Mouse (Mus musculus) hindbrain, embryonic 16.5 days (tissue): ENCODE data around the gene Ly6g6e. TPM values are rescaled to one million over a fixed set of nuclear protein-coding genes. Genes with fewer than 3 reads are reported as not detected.
"Not testable (repeated sequence)": the region's sequence is repeated elsewhere in the genome, so short reads cannot be mapped to it uniquely, and the experiment has no call there.

Source experiments
- ATAC-seq: fragments of 200-750 bp; cut with Nextera tagmentation; 2 replicates; pipeline ENCODE4 v1.8.0; 2017; ENCODE audit warnings: moderate TSS enrichment, moderate library complexity
- H3K27ac ChIP-seq: fragments of 300-500 bp; sonication (generic); 2 replicates; pipeline ENCODE4 v1.5.1; 2014; ENCODE audit warnings: low read depth, mild to moderate bottlenecking, control low read depth, low read length, moderate library complexity
- H3K27me3 ChIP-seq: fragments of 300-500 bp; sonication (generic); replicated peaks from 2 replicates; pipeline ENCODE4 v1.6.1; 2014; ENCODE audit warnings: low read length; ENCODE audit not compliant: control insufficient read depth, insufficient read depth
- H3K36me3 ChIP-seq: fragments of 300-500 bp; sonication (generic); 2 replicates; pipeline ENCODE4 v1.6.1; 2014; ENCODE audit warnings: mild to moderate bottlenecking, low read length, moderate library complexity, mixed read lengths; ENCODE audit not compliant: control insufficient read depth, insufficient read depth
- H3K4me1 ChIP-seq: fragments of 300-500 bp; sonication (generic); 2 replicates; pipeline ENCODE4 v1.6.1; 2014; ENCODE audit warnings: low read depth, low read length; ENCODE audit not compliant: control insufficient read depth, insufficient read depth
- H3K4me2 ChIP-seq: fragments of 300-500 bp; sonication (generic); 2 replicates; pipeline ENCODE4 v1.6.1; 2014; ENCODE audit warnings: mild to moderate bottlenecking, low read length, control low read depth, moderate library complexity
- H3K4me3 ChIP-seq: fragments of 300-500 bp; sonication (generic); 2 replicates; pipeline ENCODE4 v1.5.1; 2014; ENCODE audit warnings: mild to moderate bottlenecking, low read length, control low read depth, moderate library complexity
- H3K9ac ChIP-seq: fragments of 300-500 bp; sonication (generic); 2 replicates; pipeline ENCODE4 v1.6.1; 2014; ENCODE audit warnings: low read depth, mild to moderate bottlenecking, control low read depth, low read length, moderate library complexity
- H3K9me3 ChIP-seq: fragments of 300-500 bp; sonication (generic); 2 replicates; pipeline ENCODE4 v1.6.1; 2014; ENCODE audit warnings: mild to moderate bottlenecking, low read length, moderate library complexity; ENCODE audit not compliant: control insufficient read depth
- WGBS: fragments of 180-500 bp; shearing (Covaris S2); extraction: QIAGEN DNeasy Blood & Tissue Kit; methylation state at CpG from one replicate; pipeline ENCODE4 v1.1.7; 2014; 5-methylcytosine and 5-hydroxymethylcytosine counted together
- polyA plus RNA-seq: library from polyadenylated mRNA; unstranded; fragments of >200 nt; fragmentation: Nextera tagmentation; extraction: Ambion mirVana; gene quantifications from 2 replicates; pipeline ENCODE4 v1.2.1, GENCODE M21; 2015

The Ly6g6e gene
- polyA plus RNA-seq, 1 experiment from 2014 or later = 0.16 TPM

DNA sequence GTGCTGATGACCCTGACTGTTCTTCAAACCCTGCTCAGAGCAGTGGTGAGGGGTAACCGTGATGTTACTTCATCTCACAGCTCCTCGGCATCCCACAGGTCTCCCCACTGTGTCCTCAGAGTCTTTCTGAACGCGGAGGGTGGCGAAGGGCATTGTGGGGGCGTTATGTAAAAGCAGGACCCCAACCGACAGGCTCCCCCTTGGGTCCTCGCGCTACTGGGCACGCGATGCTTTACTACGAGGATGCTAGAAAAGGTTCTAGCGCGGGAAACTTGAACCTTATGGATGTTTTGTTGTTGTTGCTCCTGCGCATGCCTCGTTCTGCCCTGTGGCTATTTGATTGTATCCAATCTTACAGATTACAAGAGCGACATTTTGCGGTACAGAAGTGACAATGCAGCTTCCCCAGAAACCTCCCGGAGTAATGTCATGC is 45.2 kb downstream of the Ly6g6e start, which contains the start of gene Csnk2b:
TSS of gene Csnk2b (minus strand) at position 183 of the 433 bp plus-strand sequence.
- peak within 1 kb of the TSS; percentile 96 for H3K4me2 ChIP-seq
- H3K9me3 ChIP-seq = no peaks in the 10 kb centered on the region
- H3K4me3 ChIP-seq = peak within 1 kb of the TSS; percentile 94
- under 1% methylated on average over 19 of the region's 19 CpGs for WGBS
- peaks cover 28% of the 10 kb centered on the region for H3K4me1 ChIP-seq
- H3K36me3 ChIP-seq = peaks cover 16% of the 10 kb centered on the region
- ATAC-seq = no peak; the same call in none of the 2 replicates
- peak within 1 kb of the TSS; percentile 88 for H3K27ac ChIP-seq
- peak within 1 kb of the TSS; percentile 95 for H3K9ac ChIP-seq
- no peaks in the 10 kb centered on the region for H3K27me3 ChIP-seq

DNA sequence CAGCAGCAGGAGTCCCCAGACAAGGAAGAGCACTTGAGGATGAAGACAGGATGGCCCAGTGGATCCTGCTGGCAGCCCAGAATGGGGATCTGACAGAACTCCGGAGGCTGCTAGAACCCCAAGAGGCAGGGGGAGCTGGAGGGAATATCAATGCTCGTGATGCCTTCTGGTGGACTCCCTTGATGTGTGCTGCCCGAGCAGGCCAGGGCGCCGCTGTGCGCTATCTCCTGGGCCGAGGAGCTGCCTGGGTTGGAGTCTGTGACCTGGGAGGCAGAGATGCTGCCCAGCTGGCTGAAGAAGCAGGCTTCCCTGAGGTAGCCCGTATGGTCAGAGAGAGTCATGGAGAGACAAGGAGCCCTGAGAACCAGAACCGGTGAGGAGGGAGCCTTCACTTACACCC is 46.6 kb downstream of the Ly6g6e start:
- H3K9me3 ChIP-seq, H3K27ac ChIP-seq, ATAC-seq, H3K4me3 ChIP-seq, H3K36me3 ChIP-seq, H3K4me2 ChIP-seq, H3K27me3 ChIP-seq, H3K9ac ChIP-seq: not testable (repeated sequence)
- H3K4me1 ChIP-seq = peaks cover 38% of the 10 kb centered on the region
- WGBS = 90% methylated on average over 9 of the region's 9 CpGs

DNA sequence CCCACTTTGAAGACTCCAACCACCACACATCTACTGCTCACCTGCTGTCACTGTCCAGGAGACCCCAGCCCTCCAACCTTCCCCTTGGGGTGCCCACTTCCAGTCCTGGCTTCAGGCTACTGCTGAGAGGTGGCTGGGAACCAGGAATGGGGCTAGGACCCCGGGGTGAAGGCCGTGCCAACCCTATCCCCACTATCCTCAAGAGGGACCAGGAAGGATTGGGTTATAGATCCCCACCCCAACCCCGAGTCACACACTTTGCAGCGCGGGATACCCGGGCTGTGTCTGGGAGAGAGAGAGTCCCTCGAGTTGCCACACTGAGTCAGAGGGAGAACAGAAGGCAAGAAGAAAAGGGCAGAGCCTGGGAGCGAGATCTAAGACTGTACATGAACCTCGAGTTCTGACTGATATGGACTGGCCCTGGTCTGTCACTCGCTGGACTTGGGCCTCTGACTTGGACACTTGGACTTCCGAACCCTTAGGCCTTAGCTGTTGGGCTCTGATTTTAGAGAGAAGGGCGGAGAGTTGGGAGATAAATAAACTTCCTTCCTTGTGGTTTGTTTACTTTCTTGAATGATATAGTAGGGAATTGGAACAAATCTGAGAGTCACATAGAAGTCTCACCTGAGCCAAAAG is 47.7 kb downstream of the Ly6g6e start:
- not testable (repeated sequence) for H3K27ac ChIP-seq, ATAC-seq, H3K27me3 ChIP-seq, H3K9ac ChIP-seq, H3K36me3 ChIP-seq, H3K9me3 ChIP-seq, H3K4me2 ChIP-seq, H3K4me3 ChIP-seq
- H3K4me1 ChIP-seq = peaks cover 40% of the 10 kb centered on the region
- 89% methylated on average over 12 of the region's 12 CpGs for WGBS

DNA sequence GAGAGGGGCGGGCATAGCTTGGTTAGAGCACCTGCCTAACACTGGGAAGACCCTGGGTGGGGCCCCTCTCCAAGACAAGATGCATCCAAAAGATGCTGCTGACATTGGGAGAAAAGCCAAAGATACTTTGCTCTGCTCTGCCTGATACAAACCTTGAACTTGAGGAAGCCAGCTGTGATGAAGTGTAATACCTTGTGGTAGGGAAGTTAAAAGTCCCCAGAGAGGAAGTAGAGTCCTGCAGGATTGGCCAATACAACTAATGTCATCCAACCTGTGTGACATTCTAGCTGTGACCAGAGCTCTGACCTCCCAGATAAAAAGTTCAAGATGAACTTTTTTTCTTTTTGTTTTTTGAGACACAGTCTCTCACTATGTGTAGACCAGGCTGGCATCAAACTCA is 48.4 kb downstream of the Ly6g6e start:
- no peak overlapping the region for H3K4me2 ChIP-seq
- H3K27ac ChIP-seq = no peak overlapping the region
- no peaks in the 10 kb centered on the region for H3K9me3 ChIP-seq
- H3K4me3 ChIP-seq = no peak overlapping the region
- WGBS = 88% methylated on average over 1 of the region's 1 CpGs
- peaks cover 34% of the 10 kb centered on the region for H3K4me1 ChIP-seq
- no peaks in the 10 kb centered on the region for H3K27me3 ChIP-seq
- no peak for ATAC-seq
- no peaks in the 10 kb centered on the region for H3K36me3 ChIP-seq
- no peak overlapping the region for H3K9ac ChIP-seq

DNA sequence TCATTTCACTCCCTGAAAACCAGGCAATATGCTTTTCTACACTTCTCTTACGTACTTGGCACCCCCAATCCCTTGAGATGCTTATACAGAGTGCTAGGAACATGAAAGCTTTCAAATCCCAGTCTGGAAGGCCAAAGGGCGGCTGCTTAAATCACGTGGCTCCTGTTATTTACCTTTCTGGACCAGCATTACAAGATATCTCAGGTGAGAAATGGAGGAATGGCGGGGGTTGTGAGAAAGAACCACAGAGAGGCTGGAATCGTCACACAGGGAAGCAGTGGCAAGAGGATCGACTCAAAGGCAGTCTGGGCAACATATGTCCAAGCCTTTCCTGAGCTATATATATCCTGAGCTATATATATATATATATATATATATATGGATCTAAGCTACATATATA is 48.9 kb downstream of the Ly6g6e start:
- no peak for ATAC-seq
- Histone ChIP-seq H3K27me3 (no peaks in the 10 kb centered on the region), H3K9ac (peak overlapping the region; percentile 82), H3K9me3 (no peaks in the 10 kb centered on the region), H3K4me2 (peak overlapping the region; percentile 80), H3K27ac (peak overlapping the region; percentile 76), H3K36me3 (no peaks in the 10 kb centered on the region), H3K4me3 (peak overlapping the region; percentile 67), H3K4me1 (peaks cover 29% of the 10 kb centered on the region)
- WGBS = 36% methylated on average over 6 of the region's 6 CpGs

DNA sequence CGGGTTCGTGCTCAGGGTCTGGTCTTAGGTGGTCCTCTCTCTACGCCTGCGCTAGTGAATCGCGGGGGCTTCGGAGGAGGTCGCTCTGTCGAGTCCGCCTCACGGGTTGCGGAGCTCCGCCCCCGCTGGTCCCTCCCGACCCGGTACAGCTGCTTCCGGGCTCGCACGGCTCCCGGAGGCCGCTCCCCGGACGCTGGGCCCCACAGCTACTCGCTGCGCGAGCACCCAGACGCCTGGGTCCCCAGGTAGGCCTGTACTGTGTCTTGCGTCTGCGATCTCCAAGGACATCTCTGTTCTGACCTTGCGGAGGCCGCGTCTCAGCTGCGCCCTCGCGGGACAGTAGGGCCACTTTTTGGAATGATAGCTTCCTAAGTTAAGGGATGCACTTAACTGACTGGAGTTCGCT is 49.5 kb downstream of the Ly6g6e start, which contains the start of gene D17H6S53E:
TSS of gene D17H6S53E (plus strand) at position 168 of the 406 bp plus-strand sequence.
- H3K27ac ChIP-seq = peak within 1 kb of the TSS; percentile 76
- peaks cover 29% of the 10 kb centered on the region for H3K4me1 ChIP-seq
- no peaks in the 10 kb centered on the region for H3K9me3 ChIP-seq
- ATAC-seq = peak; percentile 58
- peak within 1 kb of the TSS; percentile 82 for H3K9ac ChIP-seq
- peak within 1 kb of the TSS; percentile 80 for H3K4me2 ChIP-seq
- H3K36me3 ChIP-seq = no peaks in the 10 kb centered on the region
- no peaks in the 10 kb centered on the region for H3K27me3 ChIP-seq
- peak within 1 kb of the TSS; percentile 67 for H3K4me3 ChIP-seq
- WGBS = under 1% methylated on average over 36 of the region's 36 CpGs

DNA sequence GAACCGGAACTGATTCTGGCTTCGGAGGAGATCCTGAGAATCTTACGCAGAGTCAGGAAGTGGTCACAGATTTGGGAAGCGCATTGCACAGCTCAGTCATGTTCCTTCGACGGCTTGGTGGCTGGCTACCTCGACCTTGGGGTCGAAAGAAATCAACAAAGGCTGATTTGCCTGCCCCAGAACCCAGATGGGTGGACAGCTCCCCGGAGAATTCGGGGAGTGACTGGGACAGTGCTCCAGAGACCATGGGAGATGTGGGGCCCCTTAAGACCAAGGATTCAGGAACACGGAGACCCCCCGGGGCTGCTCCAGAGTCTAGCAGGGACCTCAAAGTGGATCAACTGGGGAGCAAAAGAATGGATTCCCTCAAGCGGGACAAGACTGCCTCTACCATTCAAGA is 50.3 kb downstream of the Ly6g6e start:
- Histone ChIP-seq H3K27ac (no peak overlapping the region), H3K36me3 (no peaks in the 10 kb centered on the region), H3K4me3 (peak overlapping the region; percentile 67), H3K4me2 (peak overlapping the region; percentile 80), H3K9me3 (no peaks in the 10 kb centered on the region), H3K27me3 (no peaks in the 10 kb centered on the region), H3K4me1 (peaks cover 29% of the 10 kb centered on the region), H3K9ac (peak overlapping the region; percentile 82)
- no peak for ATAC-seq
- 72% methylated on average over 13 of the region's 13 CpGs for WGBS

Other genes with a start within 250 kb of the Ly6g6e start
- gene Stk19, start 240.0 kb upstream of the Ly6g6e start, polyA plus RNA-seq = 41.2 and 43.1 TPM in 2 replicates
- gene Dxo, start 239.9 kb upstream of the Ly6g6e start, polyA plus RNA-seq = 68.4 and 68.9 TPM in 2 replicates
- gene Skiv2l, start 226.7 kb upstream of the Ly6g6e start, polyA plus RNA-seq = 57.1 and 62.6 TPM in 2 replicates
- 78.9 and 83.3 TPM in 2 replicates for gene Nelfe, start 226.5 kb upstream of the Ly6g6e start, polyA plus RNA-seq
- 1.6 and 2.1 TPM in 2 replicates for gene Cfb, start 214.4 kb upstream of the Ly6g6e start, polyA plus RNA-seq
- 9.2 and 9.6 TPM in 2 replicates for gene Zbtb12, start 197.4 kb upstream of the Ly6g6e start, polyA plus RNA-seq
- gene Gm20547, start 194.9 kb upstream of the Ly6g6e start, polyA plus RNA-seq = not detected in 2 replicates
- 1.8 and 2.8 TPM in 2 replicates for gene C2, start 178.6 kb upstream of the Ly6g6e start, polyA plus RNA-seq
- gene Ehmt2, start 178.4 kb upstream of the Ly6g6e start, polyA plus RNA-seq = 81.9 and 95.3 TPM in 2 replicates
- 0.21 TPM in 1 of 2 replicates, not detected in the other for gene Slc44a4, start 162.4 kb upstream of the Ly6g6e start, polyA plus RNA-seq
- 41.7 and 42.1 TPM in 2 replicates for gene Neu1, start 145.6 kb upstream of the Ly6g6e start, polyA plus RNA-seq
- gene Hspa1b, start 117.7 kb upstream of the Ly6g6e start, polyA plus RNA-seq = 0.45 and 0.74 TPM in 2 replicates
- not detected in 2 replicates for gene Gm20481, start 107.0 kb upstream of the Ly6g6e start, polyA plus RNA-seq
- 15.3 and 18.1 TPM in 2 replicates for gene Hspa1a, start 104.7 kb upstream of the Ly6g6e start, polyA plus RNA-seq
- gene Hspa1l, start 104.2 kb upstream of the Ly6g6e start, polyA plus RNA-seq = 1.4 and 1.6 TPM in 2 replicates
- 106 and 113 TPM in 2 replicates for gene Lsm2, start 95.0 kb upstream of the Ly6g6e start, polyA plus RNA-seq
- gene Vars, start 75.9 kb upstream of the Ly6g6e start, polyA plus RNA-seq = 50.7 and 61.7 TPM in 2 replicates
- gene Vwa7, start 60.3 kb upstream of the Ly6g6e start, polyA plus RNA-seq = 0.08 and 0.19 TPM in 2 replicates
- 1.7 TPM in 2 replicates for gene Sapcd1, start 48.9 kb upstream of the Ly6g6e start, polyA plus RNA-seq
- 1.8 and 2.5 TPM in 2 replicates for gene Msh5, start 30.2 kb upstream of the Ly6g6e start, polyA plus RNA-seq
- gene Clic1, start 26.9 kb upstream of the Ly6g6e start, polyA plus RNA-seq = 85.2 and 88.5 TPM in 2 replicates
- gene Ddah2, start 17.9 kb upstream of the Ly6g6e start, polyA plus RNA-seq = 338 and 363 TPM in 2 replicates
- gene Ly6g6c, start 11.5 kb upstream of the Ly6g6e start, polyA plus RNA-seq = not detected in 2 replicates
- 0.13 and 0.21 TPM in 2 replicates for gene Mpig6b, start 10.7 kb upstream of the Ly6g6e start, polyA plus RNA-seq
- gene Ly6g6d, start 1.2 kb downstream of the Ly6g6e start, polyA plus RNA-seq = 0.68 and 1.0 TPM in 2 replicates
- gene Ly6g6f, start 8.7 kb downstream of the Ly6g6e start, polyA plus RNA-seq = 0.22 TPM in 1 of 2 replicates, not detected in the other
- gene Abhd16a, start 12.4 kb downstream of the Ly6g6e start, polyA plus RNA-seq = 113 and 115 TPM in 2 replicates
- gene Ly6g5c, start 31.4 kb downstream of the Ly6g6e start, polyA plus RNA-seq = not detected in 2 replicates
- gene Ly6g5b, start 38.5 kb downstream of the Ly6g6e start, polyA plus RNA-seq = 0.93 and 1.5 TPM in 2 replicates
- gene Gpank1, start 44.6 kb downstream of the Ly6g6e start, polyA plus RNA-seq = 20.7 and 23.7 TPM in 2 replicates
- gene Csnk2b, start 45.2 kb downstream of the Ly6g6e start, polyA plus RNA-seq = 319 and 346 TPM in 2 replicates
- 8.9 TPM in 2 replicates for gene D17H6S53E, start 49.5 kb downstream of the Ly6g6e start, polyA plus RNA-seq
- gene Apom, start 55.1 kb downstream of the Ly6g6e start, polyA plus RNA-seq = not detected in 2 replicates
- gene Bag6, start 58.3 kb downstream of the Ly6g6e start, polyA plus RNA-seq = 50.9 and 65.2 TPM in 2 replicates
- 138 and 153 TPM in 2 replicates for gene Prrc2a, start 88.0 kb downstream of the Ly6g6e start, polyA plus RNA-seq
- gene Aif1, start 99.2 kb downstream of the Ly6g6e start, polyA plus RNA-seq = 5.6 and 10.1 TPM in 2 replicates
- gene Lst1, start 111.5 kb downstream of the Ly6g6e start, polyA plus RNA-seq = 4.8 and 7.3 TPM in 2 replicates
- 1.1 and 1.2 TPM in 2 replicates for gene Ltb, start 117.5 kb downstream of the Ly6g6e start, polyA plus RNA-seq
- gene Tnf, start 125.1 kb downstream of the Ly6g6e start, polyA plus RNA-seq = not detected in 2 replicates
- gene Lta, start 128.4 kb downstream of the Ly6g6e start, polyA plus RNA-seq = 0.37 and 0.80 TPM in 2 replicates
- gene Gm16181, start 143.9 kb downstream of the Ly6g6e start, polyA plus RNA-seq = 0.34 and 0.45 TPM in 2 replicates
- gene Atp6v1g2, start 156.8 kb downstream of the Ly6g6e start, polyA plus RNA-seq = 140 and 151 TPM in 2 replicates
- gene Nfkbil1, start 158.9 kb downstream of the Ly6g6e start, polyA plus RNA-seq = 9.8 and 10.1 TPM in 2 replicates
- 331 and 355 TPM in 2 replicates for gene Ddx39b, start 164.8 kb downstream of the Ly6g6e start, polyA plus RNA-seq
- 125 and 134 TPM in 2 replicates for gene H2-D1, start 185.8 kb downstream of the Ly6g6e start, polyA plus RNA-seq
- 0.64 and 0.67 TPM in 2 replicates for gene H2-Q1, start 243.5 kb downstream of the Ly6g6e start, polyA plus RNA-seq